Mouse (Mus musculus): ENCODE results near the gene Arhgap15. TPM values are rescaled to one million over a fixed set of nuclear protein-coding genes. Genes with fewer than 3 reads are reported as not detected.

Arhgap15 gene
- total and polyA plus RNA-seq, 3 experiments, result 16.6 to 40.3 (median 19.8) TPM

- no peak overlapping the region for H3K9ac ChIP-seq (ENCODE audit: insufficient read depth, low read depth)
- no peaks in the 10 kb centered on the region for H3K79me2 ChIP-seq (replicated peaks; ENCODE audit: control insufficient read depth, extremely low read depth, insufficient read depth, poor library complexity, severe bottlenecking)
- no peaks in the 10 kb centered on the region for H3K9me3 ChIP-seq (replicated peaks; ENCODE audit: low read length)
- dilution Hi-C loops (cut with MboI; ENCODE audit: extremely low pct_ligation_motif_present, extremely low pct_unique_long_range_greater_than_20kb, low sequenced_read_pairs) (no loop called here), in situ Hi-C loops (cut with MboI; ENCODE audit: low pct_ligation_motif_present, low pct_unique_long_range_greater_than_20kb, low sequenced_read_pairs) (no loop called here)
- no peak for DNase-seq (ENCODE audit: extremely low read depth)
- no peak overlapping the region for H3K27ac ChIP-seq (ENCODE audit: insufficient read depth, low read depth)
- no peak overlapping the region for H3K4me2 ChIP-seq (ENCODE audit: insufficient read depth, low read depth, poor library complexity, severe bottlenecking)
- H3K4me3 ChIP-seq (replicated peaks in 1 of 3; ENCODE audit: low read depth in 2 of 3, low read length in 2 of 3, poor library complexity in 1 of 3), result no peak overlapping the region
- H3K4me1 ChIP-seq (ENCODE audit: control insufficient read depth in 1 of 2, insufficient read depth in 2 of 2), result no peaks in the 10 kb centered on the region
- TF ChIP-seq TBP (conservative IDR thresholded peaks at IDR 0.05; ENCODE audit: low read depth, low read length), result no peak
- no peak for TF ChIP-seq MXI1 (IDR thresholded peaks at IDR 0.05; ENCODE audit: low read depth, low read length)
- TF ChIP-seq POLR2AphosphoS2 (IDR thresholded peaks at IDR 0.05; ENCODE audit: low read depth, low read length), result no peak
- TF ChIP-seq JUND (conservative IDR thresholded peaks at IDR 0.05; ENCODE audit: low read depth, low read length), result no peak
- no peak for TF ChIP-seq PAX5 (IDR thresholded peaks at IDR 0.05; ENCODE audit: low read length)
- TF ChIP-seq BHLHE40 (IDR thresholded peaks at IDR 0.05; ENCODE audit: low read depth, low read length), result no peak
- TF ChIP-seq CHD1 (IDR thresholded peaks at IDR 0.05; ENCODE audit: low read depth, low read length), result no peak
- TF ChIP-seq NELFE (IDR thresholded peaks at IDR 0.05; ENCODE audit: low read depth, low read length), result no peak
- TF ChIP-seq MEF2A (IDR thresholded peaks at IDR 0.05; ENCODE audit: borderline replicate concordance, low read depth, low read length), result no peak
- no peak for TF ChIP-seq TCF12 (IDR thresholded peaks at IDR 0.05; ENCODE audit: low read depth, low read length)
- no peak for TF ChIP-seq ZKSCAN1 (IDR thresholded peaks at IDR 0.05; ENCODE audit: borderline replicate concordance, low read depth, low read length)
- TF ChIP-seq NRF1 (IDR thresholded peaks at IDR 0.05; ENCODE audit: low read depth, low read length), result no peak
- no peak for TF ChIP-seq CTCF (conservative IDR thresholded peaks at IDR 0.05 in 1 of 2, IDR thresholded peaks at IDR 0.05 in 1 of 2; ENCODE audit: low read depth in 2 of 2, low read length in 2 of 2)
- TF ChIP-seq RAD21 (IDR thresholded peaks at IDR 0.05; ENCODE audit: low read depth, low read length), result no peak
- no peak for TF ChIP-seq UBTF (IDR thresholded peaks at IDR 0.05; ENCODE audit: low read depth, low read length)
- no peak for TF ChIP-seq CHD2 (IDR thresholded peaks at IDR 0.05; ENCODE audit: low read length)
- TF ChIP-seq ZNF384 (IDR thresholded peaks at IDR 0.05; ENCODE audit: low read depth, low read length), result no peak
- TF ChIP-seq SIN3A (IDR thresholded peaks at IDR 0.05; ENCODE audit: low read length), result no peak
- no peak for TF ChIP-seq SMC3 (IDR thresholded peaks at IDR 0.05; ENCODE audit: low read depth, low read length)
- TF ChIP-seq USF1 (IDR thresholded peaks at IDR 0.05; ENCODE audit: low read depth, low read length), result no peak
- H3K27me3 ChIP-seq (replicated peaks), result no peaks in the 10 kb centered on the region
- peaks cover 3 to 6% of the 10 kb centered on the region in 2 experiments for H3K36me3 ChIP-seq (replicated peaks in 1 of 2; ENCODE audit: control insufficient read depth in 1 of 2, insufficient read depth in 1 of 2, low read length in 1 of 2)
These were observed 241.2 kb downstream of the Arhgap15 start for GRCm38 (mm10) chr2:43989850-43990249.

GRCm38 (mm10) chr2:43992510-43992909 lies 243.9 kb downstream of the Arhgap15 start:
- no peaks in the 10 kb centered on the region for H3K4me1 ChIP-seq (ENCODE audit: control insufficient read depth in 1 of 2, insufficient read depth in 2 of 2)
- H3K79me2 ChIP-seq (replicated peaks; ENCODE audit: control insufficient read depth, extremely low read depth, insufficient read depth, poor library complexity, severe bottlenecking), result no peaks in the 10 kb centered on the region
- TF ChIP-seq ELF1 (IDR thresholded peaks at IDR 0.05; ENCODE audit: low read depth, low read length) (no peak), HCFC1 (IDR thresholded peaks at IDR 0.05; ENCODE audit: low read depth, low read length) (no peak), MAX (IDR thresholded peaks at IDR 0.05; ENCODE audit: low read length) (no peak), RCOR1 (conservative IDR thresholded peaks at IDR 0.05; ENCODE audit: low read depth, low read length) (no peak), CTCF (conservative IDR thresholded peaks at IDR 0.05 in 1 of 2, IDR thresholded peaks at IDR 0.05 in 1 of 2; ENCODE audit: low read depth in 2 of 2, low read length in 2 of 2) (no peak), SIN3A (IDR thresholded peaks at IDR 0.05; ENCODE audit: low read length) (no peak), IRF4 (IDR thresholded peaks at IDR 0.05; ENCODE audit: low read depth, low read length) (no peak), E2F4 (IDR thresholded peaks at IDR 0.05; ENCODE audit: insufficient replicate concordance, low read depth, low read length) (no peak), ZMIZ1 (IDR thresholded peaks at IDR 0.05; ENCODE audit: low read depth, low read length) (no peak), GABPA (IDR thresholded peaks at IDR 0.05; ENCODE audit: insufficient replicate concordance, low read depth, low read length) (no peak), KAT2A (IDR thresholded peaks at IDR 0.05; ENCODE audit: insufficient replicate concordance, low read length) (no peak), POLR2A (IDR thresholded peaks at IDR 0.05; ENCODE audit: low read depth, low read length) (no peak), ZKSCAN1 (IDR thresholded peaks at IDR 0.05; ENCODE audit: borderline replicate concordance, low read depth, low read length) (no peak), BHLHE40 (IDR thresholded peaks at IDR 0.05; ENCODE audit: low read depth, low read length) (no peak), POLR2AphosphoS2 (IDR thresholded peaks at IDR 0.05; ENCODE audit: low read depth, low read length) (no peak), MEF2A (IDR thresholded peaks at IDR 0.05; ENCODE audit: borderline replicate concordance, low read depth, low read length) (no peak)
- H3K4me3 ChIP-seq (replicated peaks in 1 of 3; ENCODE audit: low read depth in 2 of 3, low read length in 2 of 3, poor library complexity in 1 of 3), result no peak overlapping the region
- dilution Hi-C loops (cut with MboI; ENCODE audit: extremely low pct_ligation_motif_present, extremely low pct_unique_long_range_greater_than_20kb, low sequenced_read_pairs), result no loop called here
- peaks cover 0 to 2% of the 10 kb centered on the region in 2 experiments for H3K36me3 ChIP-seq (replicated peaks in 1 of 2; ENCODE audit: control insufficient read depth in 1 of 2, insufficient read depth in 1 of 2, low read length in 1 of 2)
- H3K9ac ChIP-seq (ENCODE audit: insufficient read depth, low read depth), result no peak overlapping the region
- in situ Hi-C loops (cut with MboI; ENCODE audit: low pct_ligation_motif_present, low pct_unique_long_range_greater_than_20kb, low sequenced_read_pairs), result no loop called here
- no peak for DNase-seq (ENCODE audit: extremely low read depth)
- no peaks in the 10 kb centered on the region for H3K27me3 ChIP-seq (replicated peaks)
- H3K4me2 ChIP-seq (ENCODE audit: insufficient read depth, low read depth, poor library complexity, severe bottlenecking), result no peak overlapping the region
- no peaks in the 10 kb centered on the region for H3K9me3 ChIP-seq (replicated peaks; ENCODE audit: low read length)
- H3K27ac ChIP-seq (ENCODE audit: insufficient read depth, low read depth), result no peak overlapping the region

All from CH12.LX (cell line).